Mouse (Mus musculus) neutrophil, adult 5-6 weeks (primary cell): ENCODE measurements at regions not wholly inside any gene's neighbourhood (a gene's known extent, or its start where the extent isn't known, plus 50 kb on each side); places are given as distances from the start of the nearest gene placed in this dataset.
"Not testable (repeated sequence)": the region's sequence is repeated elsewhere in the genome, so short reads cannot be mapped to it uniquely, and the experiment has no call there.

Experiments
- ATAC-seq: fragments of 151-379, 151-347 bp; 2 replicates; pipeline ENCODE4 v1.8.0; 2017; ENCODE audit warnings: mild to moderate bottlenecking, moderate TSS enrichment; ENCODE audit not compliant: insufficient number of reproducible peaks, poor library complexity, low FRiP score, severe bottlenecking; ENCODE audit errors: extremely low read depth

- no peak for ATAC-seq
Measured at GRCm38 (mm10) chr10:111587891-111588611, 82.0 kb downstream of the Phlda1 start.

GRCm38 (mm10) chr10:111589186-111589585 lies 83.1 kb downstream of the Phlda1 start:
- ATAC-seq = no peak

- no peak for ATAC-seq
Measured at GRCm38 (mm10) chr10:111592416-111593149, 86.5 kb downstream of the Phlda1 start.

- no peak for ATAC-seq
Measured at GRCm38 (mm10) chr10:111593280-111593679, 87.2 kb downstream of the Phlda1 start.

GRCm38 (mm10) chr10:111594171-111594570 lies 88.1 kb downstream of the Phlda1 start:
- no peak for ATAC-seq

- no peak for ATAC-seq
Measured at GRCm38 (mm10) chr10:111594651-111595050, 88.6 kb downstream of the Phlda1 start.

- ATAC-seq = no peak
Measured at GRCm38 (mm10) chr10:111595513-111595995, 89.5 kb downstream of the Phlda1 start.

- no peak for ATAC-seq
Measured at GRCm38 (mm10) chr10:111598650-111599049, 92.6 kb downstream of the Phlda1 start.

GRCm38 (mm10) chr10:111599297-111600250 lies 93.5 kb downstream of the Phlda1 start:
- no peak for ATAC-seq

- ATAC-seq = no peak
Measured at GRCm38 (mm10) chr10:111600251-111600620, 94.2 kb downstream of the Phlda1 start.

GRCm38 (mm10) chr10:111600677-111601099 lies 94.6 kb downstream of the Phlda1 start:
- ATAC-seq = no peak

GRCm38 (mm10) chr10:111603166-111603565 lies 97.1 kb downstream of the Phlda1 start:
- ATAC-seq = no peak

GRCm38 (mm10) chr10:111607381-111607780 lies 101.3 kb downstream of the Phlda1 start:
- not testable (repeated sequence) for ATAC-seq

GRCm38 (mm10) chr10:111608385-111609093 lies 102.5 kb downstream of the Phlda1 start:
- ATAC-seq = no peak

- ATAC-seq = no peak
Measured at GRCm38 (mm10) chr10:111609889-111610288, 103.8 kb downstream of the Phlda1 start.

- ATAC-seq = no peak
Measured at GRCm38 (mm10) chr10:111619627-111620270, 113.7 kb downstream of the Phlda1 start.

GRCm38 (mm10) chr10:111620927-111621676 lies 115.0 kb downstream of the Phlda1 start:
- no peak for ATAC-seq
